Mouse (Mus musculus): ENCODE results near the gene Zfp30. TPM values are rescaled to one million over a fixed set of nuclear protein-coding genes. Genes with fewer than 3 reads are reported as not detected.
A peak's percentile ranks its signal among the peaks of the same experiment; 100 is the strongest.

Gene Zfp30
- 8.6 and 10.2 TPM in 2 replicates for polyA plus RNA-seq (2014; fragmentation: Nextera tagmentation; extraction: Ambion mirVana)

DNA sequence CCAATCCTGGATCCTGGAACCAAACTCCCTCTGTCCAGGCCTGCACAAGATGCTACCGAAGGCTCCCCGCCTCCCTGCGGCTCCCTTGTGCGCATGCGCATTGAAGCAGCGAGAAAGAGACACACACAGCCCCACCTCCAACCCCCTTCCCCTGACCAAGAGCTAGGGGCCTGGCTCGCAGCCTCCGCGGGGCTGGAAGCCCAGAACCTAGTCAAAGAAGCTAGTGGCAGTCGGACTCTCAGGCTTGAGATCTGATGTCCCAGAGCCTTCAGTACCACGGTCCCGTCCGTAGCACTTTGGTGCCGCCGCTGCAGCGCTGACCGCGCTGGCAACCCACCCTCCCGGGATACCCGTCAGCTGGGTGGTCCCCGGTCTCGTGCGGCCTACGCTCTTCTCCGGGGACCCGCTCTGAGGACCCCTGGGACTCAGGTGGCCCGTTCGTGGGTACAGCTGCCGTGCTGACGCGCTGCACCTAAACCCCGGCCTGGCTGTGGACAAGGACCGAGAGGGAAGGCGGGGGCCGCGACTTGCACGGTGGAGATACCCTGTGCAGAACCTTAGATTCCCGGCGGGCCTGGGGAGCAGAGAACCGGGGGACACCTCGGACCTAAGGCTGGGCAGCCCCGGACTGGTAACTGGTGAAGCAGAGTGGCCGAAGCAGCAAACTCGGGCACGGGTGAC lies at the start of gene Zfp30:
Zfp30 (plus strand) TSS at position 128 of the 681 bp plus-strand sequence.
- peak within 1 kb of the TSS; percentile 73; the same call in 1 of the 2 replicates for H3K27ac ChIP-seq (ENCODE audit: low read length)
- H3K4me3 ChIP-seq (ENCODE audit: low read depth, low read length), result peak within 1 kb of the TSS; percentile 75
- under 1% methylated on average over 45 of the region's 45 CpGs for WGBS
- H3K36me3 ChIP-seq (ENCODE audit: control insufficient read depth, insufficient read depth, low read length), result peaks cover 13% of the 10 kb centered on the region
- H3K9me3 ChIP-seq (ENCODE audit: control insufficient read depth, low read depth, low read length), result no peaks in the 10 kb centered on the region
- H3K4me2 ChIP-seq (replicated peaks; ENCODE audit: low read depth, low read length), result peak within 1 kb of the TSS; percentile 71
- H3K9ac ChIP-seq (replicated peaks; ENCODE audit: low read depth, low read length), result peak within 1 kb of the TSS; percentile 74
- H3K27me3 ChIP-seq (ENCODE audit: control insufficient read depth, insufficient read depth, low read length), result no peaks in the 10 kb centered on the region
- peaks cover 8% of the 10 kb centered on the region for H3K4me1 ChIP-seq (ENCODE audit: control insufficient read depth, insufficient read depth, low read length)
- peak; percentile 97 for ATAC-seq (ENCODE audit: insufficient number of reproducible peaks, insufficient read depth, low FRiP score, low read depth)

DNA sequence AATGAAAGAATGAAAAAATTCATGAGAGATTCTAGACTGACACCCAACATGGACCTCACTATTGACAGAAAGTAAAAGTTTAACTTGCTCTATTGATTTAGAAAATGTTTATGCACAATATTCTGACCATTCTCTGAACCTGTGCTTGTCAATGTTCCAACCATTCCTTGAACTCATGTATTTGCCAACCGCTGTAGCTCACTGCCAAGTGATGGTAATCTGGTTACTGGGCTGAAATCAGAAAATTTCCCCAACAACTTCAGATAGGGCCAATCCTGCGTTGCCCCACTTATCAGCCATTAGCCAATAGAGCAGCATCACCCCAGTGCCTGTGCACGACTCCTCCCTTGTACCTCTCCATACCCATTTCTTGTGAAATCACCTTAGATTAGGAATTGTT lies 41.5 kb upstream of the Zfp30 start:
- H3K9me3 ChIP-seq (ENCODE audit: control insufficient read depth, low read depth, low read length), result no peaks in the 10 kb centered on the region
- H3K27me3 ChIP-seq (ENCODE audit: control insufficient read depth, insufficient read depth, low read length), result no peaks in the 10 kb centered on the region
- H3K27ac ChIP-seq (ENCODE audit: low read length), result no peak overlapping the region
- H3K36me3 ChIP-seq (ENCODE audit: control insufficient read depth, insufficient read depth, low read length), result no peaks in the 10 kb centered on the region
- H3K4me1 ChIP-seq (ENCODE audit: control insufficient read depth, insufficient read depth, low read length), result no peaks in the 10 kb centered on the region
- H3K4me3 ChIP-seq (ENCODE audit: low read depth, low read length), result no peak overlapping the region
- ATAC-seq (ENCODE audit: insufficient number of reproducible peaks, insufficient read depth, low FRiP score, low read depth), result no peak
- no peak overlapping the region for H3K4me2 ChIP-seq (replicated peaks; ENCODE audit: low read depth, low read length)
- WGBS, result 76% methylated on average over 3 of the region's 3 CpGs
- H3K9ac ChIP-seq (replicated peaks; ENCODE audit: low read depth, low read length), result no peak overlapping the region

DNA sequence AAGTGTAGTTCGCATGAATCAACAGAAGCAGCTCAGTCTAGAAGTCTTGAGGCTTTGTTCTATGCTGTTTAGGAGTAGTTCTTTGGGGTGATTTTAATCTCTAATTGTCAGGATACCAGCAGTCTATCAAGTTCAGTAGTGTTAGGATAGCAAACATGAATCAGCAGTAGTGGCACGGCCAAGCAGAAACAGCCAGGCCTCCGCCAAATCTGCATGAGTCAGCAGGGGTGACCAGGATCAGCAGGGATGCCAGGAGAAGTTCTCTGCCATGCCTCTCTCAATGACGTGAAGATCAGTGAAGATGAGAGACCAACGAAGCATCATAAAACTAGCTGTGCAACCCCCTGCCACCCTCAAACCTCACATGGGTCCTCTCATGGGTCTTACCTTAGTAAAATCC lies 23.3 kb upstream of the Zfp30 start:
- WGBS, result 85% methylated on average over 5 of the region's 5 CpGs
- H3K4me1 ChIP-seq (ENCODE audit: control insufficient read depth, insufficient read depth, low read length), result no peaks in the 10 kb centered on the region
- no peak overlapping the region for H3K4me2 ChIP-seq (replicated peaks; ENCODE audit: low read depth, low read length)
- ATAC-seq (ENCODE audit: insufficient number of reproducible peaks, insufficient read depth, low FRiP score, low read depth), result no peak
- no peak overlapping the region for H3K9ac ChIP-seq (replicated peaks; ENCODE audit: low read depth, low read length)
- H3K4me3 ChIP-seq (ENCODE audit: low read depth, low read length), result no peak overlapping the region
- no peaks in the 10 kb centered on the region for H3K27me3 ChIP-seq (ENCODE audit: control insufficient read depth, insufficient read depth, low read length)
- no peaks in the 10 kb centered on the region; the same call in 1 of the 2 replicates for H3K9me3 ChIP-seq (ENCODE audit: control insufficient read depth, low read depth, low read length)
- H3K36me3 ChIP-seq (ENCODE audit: control insufficient read depth, insufficient read depth, low read length), result no peaks in the 10 kb centered on the region
- H3K27ac ChIP-seq (ENCODE audit: low read length), result no peak overlapping the region

- Histone ChIP-seq H3K9ac (replicated peaks; ENCODE audit: low read depth, low read length) (no peak overlapping the region), H3K27ac (ENCODE audit: low read length) (no peak overlapping the region), H3K4me1 (ENCODE audit: control insufficient read depth, insufficient read depth, low read length) (peaks cover 4% of the 10 kb centered on the region; the same call in 1 of the 2 replicates), H3K36me3 (ENCODE audit: control insufficient read depth, insufficient read depth, low read length) (no peaks in the 10 kb centered on the region), H3K4me2 (replicated peaks; ENCODE audit: low read depth, low read length) (no peak overlapping the region), H3K9me3 (ENCODE audit: control insufficient read depth, low read depth, low read length) (no peaks in the 10 kb centered on the region), H3K27me3 (ENCODE audit: control insufficient read depth, insufficient read depth, low read length) (no peaks in the 10 kb centered on the region), H3K4me3 (ENCODE audit: low read depth, low read length) (no peak overlapping the region)
- no peak for ATAC-seq (ENCODE audit: insufficient number of reproducible peaks, insufficient read depth, low FRiP score, low read depth)
- WGBS, result 80% methylated on average over 7 of the region's 7 CpGs
Observed at GRCm38 (mm10) chr7:29764702-29765101, 19.1 kb upstream of the Zfp30 start.

- peaks cover 4% of the 10 kb centered on the region; the same call in 1 of the 2 replicates for H3K4me1 ChIP-seq (ENCODE audit: control insufficient read depth, insufficient read depth, low read length)
- no peaks in the 10 kb centered on the region for H3K9me3 ChIP-seq (ENCODE audit: control insufficient read depth, low read depth, low read length)
- under 1% methylated on average over 15 of the region's 15 CpGs for WGBS
- no peaks in the 10 kb centered on the region for H3K27me3 ChIP-seq (ENCODE audit: control insufficient read depth, insufficient read depth, low read length)
- peak overlapping the region; percentile 19 for H3K9ac ChIP-seq (replicated peaks; ENCODE audit: low read depth, low read length)
- H3K4me2 ChIP-seq (replicated peaks; ENCODE audit: low read depth, low read length), result peak overlapping the region; percentile 59
- peak overlapping the region; percentile 28; the same call in 1 of the 2 replicates for H3K27ac ChIP-seq (ENCODE audit: low read length)
- ATAC-seq (ENCODE audit: insufficient number of reproducible peaks, insufficient read depth, low FRiP score, low read depth), result peak; percentile 67
- peak overlapping the region; percentile 58 for H3K4me3 ChIP-seq (ENCODE audit: low read depth, low read length)
- peaks cover 2% of the 10 kb centered on the region; the same call in 1 of the 2 replicates for H3K36me3 ChIP-seq (ENCODE audit: control insufficient read depth, insufficient read depth, low read length)
Observed at GRCm38 (mm10) chr7:29767058-29767686, 16.6 kb upstream of the Zfp30 start.

DNA sequence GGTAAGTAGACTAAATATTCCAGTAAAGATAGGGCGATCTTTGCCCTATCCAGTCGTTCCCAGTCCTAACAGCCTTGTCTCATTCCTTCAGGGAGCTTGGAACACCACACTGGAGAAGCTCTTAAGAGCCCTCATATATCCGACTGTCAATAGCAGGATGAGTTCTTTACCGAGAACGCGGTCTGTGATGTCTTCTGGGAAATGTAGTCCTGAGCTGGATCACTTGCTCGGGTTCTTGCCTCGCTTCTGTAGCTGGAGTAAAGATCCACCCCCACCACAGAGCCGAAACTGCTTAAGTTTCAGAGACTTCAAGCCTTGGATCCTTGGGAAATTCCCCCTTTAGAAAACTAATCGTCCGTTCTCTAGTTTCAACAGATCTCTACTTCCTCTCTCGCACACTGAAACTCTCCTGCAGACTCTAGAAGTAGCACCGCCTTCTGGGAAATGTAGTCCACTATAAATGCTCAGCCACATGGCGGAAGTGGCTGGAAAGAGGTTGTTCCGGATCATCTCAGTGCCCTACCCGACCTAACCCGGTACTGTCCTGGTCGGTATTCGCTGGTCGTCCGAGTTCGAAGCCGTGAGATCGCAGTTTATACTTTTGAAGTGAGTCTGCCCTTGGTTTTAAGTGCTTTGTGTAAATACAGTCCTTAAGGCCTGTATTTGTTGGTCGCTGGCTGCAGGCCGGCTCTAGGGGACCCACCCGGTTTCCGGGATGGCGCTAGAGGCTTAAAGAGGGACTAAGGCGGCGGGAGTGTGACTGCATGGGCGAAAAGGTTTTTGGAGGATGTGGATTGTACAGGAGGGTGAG lies 15.5 kb upstream of the Zfp30 start, which contains the start of gene Zfp84:
Zfp84 (plus strand) TSS at position 463 of the 811 bp plus-strand sequence.
- WGBS, result under 1% methylated on average over 32 of the region's 32 CpGs
- ATAC-seq (ENCODE audit: insufficient number of reproducible peaks, insufficient read depth, low FRiP score, low read depth), result peak; percentile 94
- Histone ChIP-seq H3K9me3 (ENCODE audit: control insufficient read depth, low read depth, low read length) (no peaks in the 10 kb centered on the region), H3K4me1 (ENCODE audit: control insufficient read depth, insufficient read depth, low read length) (peaks cover 4% of the 10 kb centered on the region; the same call in 1 of the 2 replicates), H3K27me3 (ENCODE audit: control insufficient read depth, insufficient read depth, low read length) (no peaks in the 10 kb centered on the region), H3K4me3 (ENCODE audit: low read depth, low read length) (peak within 1 kb of the TSS; percentile 58), H3K27ac (ENCODE audit: low read length) (peak within 1 kb of the TSS; percentile 87), H3K9ac (replicated peaks; ENCODE audit: low read depth, low read length) (peak within 1 kb of the TSS; percentile 52), H3K4me2 (replicated peaks; ENCODE audit: low read depth, low read length) (peak within 1 kb of the TSS; percentile 59), H3K36me3 (ENCODE audit: control insufficient read depth, insufficient read depth, low read length) (peaks cover 6% of the 10 kb centered on the region)

DNA sequence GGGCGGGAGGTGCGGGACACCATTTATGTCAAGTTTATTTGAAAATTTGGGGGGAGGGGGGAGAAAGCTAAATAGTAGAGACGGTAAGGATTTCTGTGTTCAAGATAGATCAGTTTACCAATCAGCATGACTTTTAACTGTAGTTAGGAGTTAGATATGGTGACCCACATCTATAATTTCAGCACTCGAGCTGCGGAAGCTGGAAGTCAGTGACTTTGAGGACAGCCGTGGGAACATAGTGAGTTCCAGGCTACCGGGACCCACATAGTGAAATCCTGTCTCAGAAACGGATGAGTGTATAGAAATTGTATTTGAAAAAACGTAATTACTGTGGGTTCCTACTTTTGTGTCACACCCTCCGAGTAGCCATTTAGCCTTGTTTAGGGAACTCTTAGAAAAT lies 14.8 kb upstream of the Zfp30 start:
- no peaks in the 10 kb centered on the region for H3K27me3 ChIP-seq (ENCODE audit: control insufficient read depth, insufficient read depth, low read length)
- H3K4me2 ChIP-seq (replicated peaks; ENCODE audit: low read depth, low read length), result peak overlapping the region; percentile 59
- WGBS, result 6% methylated on average over 10 of the region's 10 CpGs
- peak overlapping the region; percentile 87 for H3K27ac ChIP-seq (ENCODE audit: low read length)
- no peaks in the 10 kb centered on the region for H3K9me3 ChIP-seq (ENCODE audit: control insufficient read depth, low read depth, low read length)
- ATAC-seq (ENCODE audit: insufficient number of reproducible peaks, insufficient read depth, low FRiP score, low read depth), result no peak
- H3K36me3 ChIP-seq (ENCODE audit: control insufficient read depth, insufficient read depth, low read length), result peaks cover 13% of the 10 kb centered on the region
- H3K9ac ChIP-seq (replicated peaks; ENCODE audit: low read depth, low read length), result peak overlapping the region; percentile 52
- H3K4me1 ChIP-seq (ENCODE audit: control insufficient read depth, insufficient read depth, low read length), result peaks cover 4% of the 10 kb centered on the region; the same call in 1 of the 2 replicates
- H3K4me3 ChIP-seq (ENCODE audit: low read depth, low read length), result peak overlapping the region; percentile 58

- H3K36me3 ChIP-seq (ENCODE audit: control insufficient read depth, insufficient read depth, low read length), result peaks cover 54% of the 10 kb centered on the region
- no peak overlapping the region for H3K27ac ChIP-seq (ENCODE audit: low read length)
Observed at GRCm38 (mm10) chr7:29773503-29773902, 10.3 kb upstream of the Zfp30 start.

More at GRCm38 (mm10) chr7:29773503-29773902, 10.3 kb upstream of the Zfp30 start:
- no peaks in the 10 kb centered on the region for H3K9me3 ChIP-seq (ENCODE audit: control insufficient read depth, low read depth, low read length)
- H3K27me3 ChIP-seq (ENCODE audit: control insufficient read depth, insufficient read depth, low read length), result no peaks in the 10 kb centered on the region
- H3K9ac ChIP-seq (replicated peaks; ENCODE audit: low read depth, low read length), result no peak overlapping the region
- 87% methylated on average over 7 of the region's 7 CpGs for WGBS
- H3K4me2 ChIP-seq (replicated peaks; ENCODE audit: low read depth, low read length), result no peak overlapping the region
- 0 out of 2 replicates have a peak, but pooled peaks cover 4% of the 10 kb centered on the region for H3K4me1 ChIP-seq (ENCODE audit: control insufficient read depth, insufficient read depth, low read length)
- no peak overlapping the region for H3K4me3 ChIP-seq (ENCODE audit: low read depth, low read length)
- no peak for ATAC-seq (ENCODE audit: insufficient number of reproducible peaks, insufficient read depth, low FRiP score, low read depth)

Measured in stomach, embryonic 14.5 days (tissue).